Mouse (Mus musculus) limb, embryonic 11.5 days (tissue): ENCODE data around the gene Tenm1. TPM values are rescaled to one million over a fixed set of nuclear protein-coding genes. Genes with fewer than 3 reads are reported as not detected.

Source experiments
- ATAC-seq: fragments of 200-750 bp; cut with Nextera tagmentation; 2 replicates; pipeline ENCODE4 v1.8.0; 2017; ENCODE audit warnings: low read depth; ENCODE audit not compliant: insufficient number of reproducible peaks, low FRiP score, low TSS enrichment
- DNase-seq: peaks from one replicate; pipeline ENCODE4 v3.0.0-alpha.2; 2015; ENCODE audit warnings: low spot score
- H3K27ac ChIP-seq: fragments of 300-500 bp; sonication (generic); replicated peaks from 2 replicates; pipeline ENCODE4 v1.5.1; 2014; ENCODE audit warnings: low read depth, mild to moderate bottlenecking, low read length
- H3K27me3 ChIP-seq: fragments of 300-500 bp; sonication (generic); 2 replicates; pipeline ENCODE4 v1.6.1; 2014; ENCODE audit warnings: mild to moderate bottlenecking, low read length, mixed read lengths; ENCODE audit not compliant: control insufficient read depth, insufficient read depth
- H3K36me3 ChIP-seq: fragments of 300-500 bp; sonication (generic); 2 replicates; pipeline ENCODE4 v1.6.1; 2014; ENCODE audit warnings: mild to moderate bottlenecking, low read length, moderate library complexity, mixed read lengths; ENCODE audit not compliant: control insufficient read depth, insufficient read depth
- H3K4me1 ChIP-seq: fragments of 300-500 bp; sonication (generic); 2 replicates; pipeline ENCODE4 v1.6.1; 2014; ENCODE audit warnings: low read length, mixed read lengths; ENCODE audit not compliant: control insufficient read depth, insufficient read depth
- H3K4me2 ChIP-seq: fragments of 300-500 bp; sonication (generic); 2 replicates; pipeline ENCODE4 v1.6.1; 2014; ENCODE audit warnings: low read depth, mild to moderate bottlenecking, moderate library complexity; ENCODE audit not compliant: severe bottlenecking
- H3K4me3 ChIP-seq: fragments of 300-500 bp; sonication (generic); 2 replicates; pipeline ENCODE4 v1.5.1; 2014; ENCODE audit warnings: low read depth, low read length
- H3K9ac ChIP-seq: fragments of 300-500 bp; sonication (generic); 2 replicates; pipeline ENCODE4 v1.6.1; 2014; ENCODE audit warnings: mild to moderate bottlenecking, low read length
- H3K9me3 ChIP-seq: fragments of 300-500 bp; sonication (generic); 2 replicates; pipeline ENCODE4 v1.6.1; 2016; ENCODE audit warnings: low read length; ENCODE audit not compliant: control insufficient read depth
- WGBS: fragments of 180-500 bp; shearing (Covaris S2); extraction: QIAGEN DNeasy Blood & Tissue Kit; methylation state at CpG from one replicate; pipeline ENCODE4 v1.1.7; 2014; 5-methylcytosine and 5-hydroxymethylcytosine counted together
- polyA plus RNA-seq: library from polyadenylated mRNA; unstranded; fragments of >200 nt; fragmentation: Nextera tagmentation; extraction: Ambion mirVana; gene quantifications from 2 replicates; pipeline ENCODE4 v1.2.1, GENCODE M21; 2014

Tenm1 gene
- polyA plus RNA-seq, 1 experiment from 2014 or later, result 0.48 TPM

- Histone ChIP-seq H3K9me3 (no peaks in the 10 kb centered on the region), H3K9ac (no peak overlapping the region), H3K4me2 (no peak overlapping the region), H3K4me1 (no peaks in the 10 kb centered on the region), H3K27me3 (no peaks in the 10 kb centered on the region), H3K36me3 (no peaks in the 10 kb centered on the region), H3K27ac (no peak overlapping the region), H3K4me3 (no peak overlapping the region)
- DNase-seq, result no peak
- 56% methylated on average over 3 of the region's 3 CpGs for WGBS
- no peak for ATAC-seq
Observed at GRCm38 (mm10) chrX:42700291-42700690, 728.6 kb downstream of the Tenm1 start.

- Histone ChIP-seq H3K4me3 (no peak overlapping the region), H3K4me2 (no peak overlapping the region), H3K9me3 (no peaks in the 10 kb centered on the region), H3K4me1 (no peaks in the 10 kb centered on the region), H3K36me3 (no peaks in the 10 kb centered on the region), H3K27me3 (no peaks in the 10 kb centered on the region), H3K27ac (no peak overlapping the region), H3K9ac (no peak overlapping the region)
- WGBS, result 73% methylated on average over 3 of the region's 3 CpGs
- no peak for ATAC-seq
- no peak for DNase-seq
Observed at GRCm38 (mm10) chrX:42647131-42647530, 781.8 kb downstream of the Tenm1 start.

- no peak overlapping the region for H3K4me2 ChIP-seq
- H3K9ac ChIP-seq, result no peak overlapping the region
- no peaks in the 10 kb centered on the region for H3K27me3 ChIP-seq
- no peaks in the 10 kb centered on the region for H3K9me3 ChIP-seq
- no peak overlapping the region for H3K27ac ChIP-seq
- H3K4me3 ChIP-seq, result no peak overlapping the region
- no peaks in the 10 kb centered on the region for H3K4me1 ChIP-seq
- no peak for ATAC-seq
- 74% methylated on average over 2 of the region's 2 CpGs for WGBS
- no peaks in the 10 kb centered on the region for H3K36me3 ChIP-seq
- DNase-seq, result no peak
Observed at GRCm38 (mm10) chrX:42580521-42580920, 848.4 kb downstream of the Tenm1 start.

- WGBS, result 69% methylated on average over 4 of the region's 4 CpGs
- Histone ChIP-seq H3K27ac (no peak overlapping the region), H3K4me2 (no peak overlapping the region), H3K9me3 (no peaks in the 10 kb centered on the region), H3K27me3 (no peaks in the 10 kb centered on the region), H3K36me3 (no peaks in the 10 kb centered on the region), H3K4me1 (no peaks in the 10 kb centered on the region), H3K4me3 (no peak overlapping the region), H3K9ac (no peak overlapping the region)
- DNase-seq (no peak), ATAC-seq (no peak)
Observed at GRCm38 (mm10) chrX:42558683-42559082, 870.2 kb downstream of the Tenm1 start.

GRCm38 (mm10) chrX:42557284-42557683 lies 871.6 kb downstream of the Tenm1 start:
- WGBS, result 27% methylated on average over 7 of the region's 7 CpGs

GRCm38 (mm10) chrX:42548513-42548912 lies 880.4 kb downstream of the Tenm1 start:
- H3K9me3 ChIP-seq, result no peaks in the 10 kb centered on the region

More at GRCm38 (mm10) chrX:42557284-42557683, 871.6 kb downstream of the Tenm1 start:
- Histone ChIP-seq H3K36me3 (no peaks in the 10 kb centered on the region), H3K4me1 (no peaks in the 10 kb centered on the region), H3K9ac (no peak overlapping the region), H3K4me2 (no peak overlapping the region), H3K4me3 (no peak overlapping the region), H3K27ac (no peak overlapping the region), H3K9me3 (no peaks in the 10 kb centered on the region), H3K27me3 (no peaks in the 10 kb centered on the region)
- ATAC-seq, result no peak
- peak; percentile 53 for DNase-seq

GRCm38 (mm10) chrX:42545076-42545475 lies 883.9 kb downstream of the Tenm1 start:
- 86% methylated on average over 1 of the region's 1 CpGs for WGBS
- Histone ChIP-seq H3K27ac (no peak overlapping the region), H3K4me3 (no peak overlapping the region), H3K4me2 (no peak overlapping the region), H3K9ac (no peak overlapping the region), H3K36me3 (no peaks in the 10 kb centered on the region), H3K4me1 (no peaks in the 10 kb centered on the region), H3K27me3 (no peaks in the 10 kb centered on the region), H3K9me3 (no peaks in the 10 kb centered on the region)
- no peak for DNase-seq
- ATAC-seq, result no peak

More at GRCm38 (mm10) chrX:42548513-42548912, 880.4 kb downstream of the Tenm1 start:
- Histone ChIP-seq H3K4me3 (no peak overlapping the region), H3K4me2 (no peak overlapping the region), H3K27ac (no peak overlapping the region), H3K27me3 (no peaks in the 10 kb centered on the region), H3K4me1 (no peaks in the 10 kb centered on the region), H3K36me3 (no peaks in the 10 kb centered on the region), H3K9ac (no peak overlapping the region)
- no peak for ATAC-seq
- WGBS, result 74% methylated on average over 4 of the region's 4 CpGs
- DNase-seq, result no peak

- Histone ChIP-seq H3K27ac (no peak overlapping the region), H3K27me3 (no peaks in the 10 kb centered on the region), H3K4me1 (no peaks in the 10 kb centered on the region), H3K4me2 (no peak overlapping the region), H3K9ac (no peak overlapping the region), H3K4me3 (no peak overlapping the region), H3K36me3 (no peaks in the 10 kb centered on the region), H3K9me3 (no peaks in the 10 kb centered on the region)
- peak; percentile 72 for DNase-seq
- ATAC-seq, result no peak
- 46% methylated on average over 5 of the region's 5 CpGs for WGBS
Observed at GRCm38 (mm10) chrX:42540756-42541053, 888.2 kb downstream of the Tenm1 start.

- H3K4me3 ChIP-seq, result no peak overlapping the region
- 48% methylated on average over 3 of the region's 3 CpGs for WGBS
- H3K9me3 ChIP-seq, result no peaks in the 10 kb centered on the region
- H3K27me3 ChIP-seq, result no peaks in the 10 kb centered on the region
- H3K36me3 ChIP-seq, result no peaks in the 10 kb centered on the region
- DNase-seq, result no peak
- no peaks in the 10 kb centered on the region for H3K4me1 ChIP-seq
- H3K27ac ChIP-seq, result no peak overlapping the region
- no peak for ATAC-seq
- no peak overlapping the region for H3K4me2 ChIP-seq
- H3K9ac ChIP-seq, result no peak overlapping the region
Observed at GRCm38 (mm10) chrX:42540030-42540755, 888.7 kb downstream of the Tenm1 start.
